Mouse (Mus musculus) liver, embryonic 14.5 days (tissue): ENCODE results near the gene Psmb2.
A peak's percentile ranks its signal among the peaks of the same experiment; 100 is the strongest.

ENCODE experiments used
- CTCF ChIP-seq: IDR thresholded peaks from 2 replicates; pipeline ENCODE4 v1.5.1; 2016; ENCODE audit warnings: antibody characterized with exemption, low read depth, control low read depth
- EP300 ChIP-seq: IDR thresholded peaks from 2 replicates; pipeline ENCODE4 v1.6.1; 2016; ENCODE audit warnings: antibody characterized with exemption, low read depth

- peak; percentile 55 for TF ChIP-seq CTCF
- no peak for TF ChIP-seq EP300
Measured at GRCm38 (mm10) chr4:126667075-126667474, 10.4 kb upstream of the Psmb2 start.
